Mouse (Mus musculus) testis, adult 2 months (tissue): Measurements from ENCODE around the gene Mfng. TPM values are rescaled to one million over a fixed set of nuclear protein-coding genes. Genes with fewer than 3 reads are reported as not detected.

Source experiments
- H3K27ac ChIP-seq: fragments of 200-500 bp; 2 replicates; pipeline ENCODE4 v1.5.1; 2012; ENCODE audit warnings: low read depth, low read length; ENCODE audit not compliant: control insufficient read depth, insufficient read depth
- H3K27me3 ChIP-seq: fragments of 200-500 bp; 2 replicates; pipeline ENCODE4 v1.6.1; 2012; ENCODE audit warnings: mild to moderate bottlenecking, low read length, moderate library complexity; ENCODE audit not compliant: control insufficient read depth, insufficient read depth
- H3K36me3 ChIP-seq: fragments of 200-500 bp; 2 replicates; pipeline ENCODE4 v1.6.1; 2012; ENCODE audit warnings: mild to moderate bottlenecking, low read length; ENCODE audit not compliant: control insufficient read depth, insufficient read depth
- H3K4me1 ChIP-seq: fragments of 200-500 bp; 2 replicates; pipeline ENCODE4 v1.6.1; 2012; ENCODE audit warnings: low read length; ENCODE audit not compliant: control insufficient read depth, insufficient read depth
- H3K4me3 ChIP-seq: fragments of 200-500 bp; 2 replicates; pipeline ENCODE4 v1.5.1; 2012; ENCODE audit warnings: low read depth, mild to moderate bottlenecking, low read length, moderate library complexity, mixed read lengths; ENCODE audit not compliant: control insufficient read depth
- CTCF ChIP-seq: fragments of 200-500 bp; IDR thresholded peaks from 2 replicates; pipeline ENCODE4 v1.5.1; 2012; ENCODE audit warnings: low read depth, mild to moderate bottlenecking, inconsistent platforms, low read length, moderate library complexity; ENCODE audit not compliant: control insufficient read depth, insufficient read depth, insufficient replicate concordance
- POLR2A ChIP-seq: fragments of 200-500 bp; IDR thresholded peaks from 2 replicates; pipeline ENCODE4 v1.6.1; 2012; ENCODE audit warnings: low read depth, mild to moderate bottlenecking, inconsistent platforms, low read length, moderate library complexity; ENCODE audit not compliant: control insufficient read depth
- polyA plus RNA-seq: library from polyadenylated mRNA; depleted of rRNA; stranded (reverse); fragments of >200 nt; gene quantifications from 2 replicates; pipeline ENCODE4 v1.2.3, GENCODE M21; 2012

Gene Mfng
- polyA plus RNA-seq, 1 experiment = 0.75 TPM

- H3K4me3 ChIP-seq = no peak overlapping the region
- no peaks in the 10 kb centered on the region for H3K27me3 ChIP-seq
- TF ChIP-seq POLR2A (no peak), CTCF (no peak)
- no peaks in the 10 kb centered on the region for H3K36me3 ChIP-seq
- no peak overlapping the region for H3K27ac ChIP-seq
- peaks cover 9% of the 10 kb centered on the region for H3K4me1 ChIP-seq
These were observed 25.8 kb upstream of the Mfng start for GRCm38 (mm10) chr15:78799029-78799428.

DNA sequence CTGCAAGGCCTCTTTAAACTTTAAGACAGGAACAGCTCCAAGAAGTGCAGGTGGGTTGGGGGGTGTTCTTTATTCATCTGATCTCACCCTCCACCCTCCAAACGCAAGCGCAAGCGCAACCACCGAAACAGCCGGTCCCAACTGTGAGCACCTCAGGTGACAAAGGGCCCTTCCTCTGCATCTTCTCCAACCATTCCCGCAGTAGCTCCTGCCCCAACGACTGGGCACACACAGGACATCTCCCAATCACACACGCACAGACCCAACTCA is 23.7 kb upstream of the Mfng start:
- TF ChIP-seq POLR2A = no peak
- no peak for TF ChIP-seq CTCF
- Histone ChIP-seq H3K27me3 (no peaks in the 10 kb centered on the region), H3K4me1 (no peaks in the 10 kb centered on the region; the same call in 1 of the 2 replicates), H3K27ac (no peak overlapping the region), H3K36me3 (no peaks in the 10 kb centered on the region), H3K4me3 (no peak overlapping the region)

DNA sequence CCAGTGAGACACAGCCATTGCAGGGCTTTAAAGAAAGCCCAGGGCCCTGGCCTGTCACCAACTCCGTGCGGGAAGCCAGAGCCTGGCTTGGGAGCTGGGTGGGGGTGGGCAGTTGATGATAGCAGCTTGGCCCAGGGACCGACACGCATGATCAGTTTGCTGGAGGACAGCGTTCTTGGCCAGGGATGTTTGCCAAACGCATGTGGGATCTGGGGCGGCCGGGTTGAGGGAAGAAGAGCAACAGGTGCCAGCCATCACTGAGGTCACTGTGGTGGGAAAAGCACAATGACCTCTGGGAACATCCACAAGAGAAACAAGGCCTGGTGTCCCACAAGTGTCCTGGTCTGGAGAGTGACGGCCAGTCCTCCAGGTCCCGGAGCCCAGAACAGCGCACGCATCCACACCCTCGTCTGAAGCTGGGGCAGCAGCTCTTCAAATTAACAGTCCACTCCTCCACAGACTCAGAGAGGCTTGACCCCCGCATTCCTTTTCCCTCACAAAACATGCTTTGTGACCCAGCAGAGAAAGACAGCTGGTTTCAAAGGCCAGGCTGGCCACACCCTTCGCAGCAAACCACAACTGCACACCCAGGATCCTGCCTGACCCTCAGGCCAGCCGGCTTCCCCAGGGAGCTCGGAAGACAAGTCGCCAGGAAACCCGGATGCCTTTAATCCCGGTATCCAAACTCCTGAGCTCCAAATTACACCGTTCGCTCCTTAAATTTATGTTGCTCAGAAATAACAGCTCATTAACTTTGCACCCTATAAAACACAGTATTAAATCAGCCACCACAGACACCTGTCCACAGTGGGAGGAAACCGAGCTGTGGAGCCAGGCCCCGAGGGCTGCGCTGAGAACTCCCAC is 23.2 kb upstream of the Mfng start:
- Histone ChIP-seq H3K27me3 (no peaks in the 10 kb centered on the region), H3K27ac (no peak overlapping the region), H3K4me1 (no peaks in the 10 kb centered on the region; the same call in 1 of the 2 replicates), H3K36me3 (no peaks in the 10 kb centered on the region), H3K4me3 (no peak overlapping the region)
- no peak for TF ChIP-seq POLR2A
- TF ChIP-seq CTCF = no peak

DNA sequence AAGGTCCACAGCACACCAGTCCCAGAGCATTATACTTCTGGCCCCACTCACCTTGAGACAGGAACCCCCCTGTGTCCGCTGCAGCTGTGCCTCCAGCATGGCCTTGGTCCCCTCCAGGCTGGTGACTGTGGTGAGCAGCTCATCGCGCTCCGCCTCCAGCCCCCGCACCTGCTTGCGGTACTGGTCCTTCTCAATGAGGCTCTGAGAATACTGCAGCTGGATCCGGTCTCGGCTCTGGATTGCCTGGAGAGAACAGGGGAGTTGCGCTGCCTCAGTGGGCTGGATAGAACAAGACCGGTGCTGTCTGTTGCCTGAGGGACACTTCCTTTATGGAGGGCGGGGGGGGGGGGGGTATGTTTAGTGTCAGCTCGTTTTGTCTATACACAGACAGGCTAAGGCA is 17.7 kb upstream of the Mfng start:
- Histone ChIP-seq H3K36me3 (no peaks in the 10 kb centered on the region), H3K4me1 (no peaks in the 10 kb centered on the region), H3K4me3 (no peak overlapping the region), H3K27me3 (no peaks in the 10 kb centered on the region), H3K27ac (no peak overlapping the region)
- TF ChIP-seq POLR2A (no peak), CTCF (no peak)

- Histone ChIP-seq H3K4me3 (no peak overlapping the region), H3K27me3 (no peaks in the 10 kb centered on the region), H3K4me1 (no peaks in the 10 kb centered on the region), H3K36me3 (no peaks in the 10 kb centered on the region), H3K27ac (no peak overlapping the region)
- TF ChIP-seq POLR2A (no peak), CTCF (no peak)
These were observed 17.2 kb upstream of the Mfng start for GRCm38 (mm10) chr15:78790451-78790850.

- Histone ChIP-seq H3K4me3 (no peak overlapping the region), H3K27ac (no peak overlapping the region), H3K4me1 (no peaks in the 10 kb centered on the region), H3K27me3 (no peaks in the 10 kb centered on the region), H3K36me3 (no peaks in the 10 kb centered on the region)
- TF ChIP-seq CTCF = no peak
- no peak for TF ChIP-seq POLR2A
These were observed 16.5 kb upstream of the Mfng start for GRCm38 (mm10) chr15:78789721-78790323.

DNA sequence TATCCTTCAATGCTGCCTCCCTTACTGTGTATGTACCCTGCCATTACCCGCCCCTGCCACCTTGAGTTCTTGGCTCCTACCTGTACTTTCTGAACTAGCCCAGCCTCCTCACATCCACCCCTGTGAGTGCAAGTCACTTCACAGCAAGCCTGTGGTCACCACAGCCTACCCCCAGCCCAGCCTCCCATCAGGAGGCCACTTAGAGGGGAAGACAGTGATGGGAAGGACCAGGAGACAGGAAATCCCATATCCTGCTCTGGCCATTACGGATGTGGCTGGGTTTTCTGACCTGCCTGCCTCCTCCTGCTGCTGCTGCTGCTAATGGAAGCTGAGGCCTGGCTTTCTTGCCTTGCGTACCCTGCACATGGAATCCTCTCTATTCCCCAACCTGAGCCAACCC is 14.8 kb upstream of the Mfng start:
- no peak overlapping the region for H3K27ac ChIP-seq
- H3K4me1 ChIP-seq = no peaks in the 10 kb centered on the region
- H3K36me3 ChIP-seq = no peaks in the 10 kb centered on the region
- no peak overlapping the region for H3K4me3 ChIP-seq
- TF ChIP-seq POLR2A (no peak), CTCF (no peak)
- H3K27me3 ChIP-seq = no peaks in the 10 kb centered on the region
